Mouse (Mus musculus) leukemia stem cell, adult 10-12 weeks (primary cell): ENCODE measurements around the gene Gm20854. TPM values are rescaled to one million over a fixed set of nuclear protein-coding genes. Genes with fewer than 3 reads are reported as not detected.

Experiments
- polyA plus RNA-seq: library from polyadenylated mRNA; stranded (reverse); fragments of >175 nt; gene quantifications from 2 replicates; pipeline ENCODE4 v1.2.3, GENCODE M21; 2012; ENCODE audit warnings: low replicate concordance

Gene Gm20854
- not detected in 2 replicates for polyA plus RNA-seq

GRCm38 (mm10) chrY:85530808-85531207 lies at the start of gene Gm20854:
Gm20854 (minus strand) TSS chrY:85530908.

